Mouse (Mus musculus): ENCODE data around the gene Plpp7. TPM values are rescaled to one million over a fixed set of nuclear protein-coding genes. Genes with fewer than 3 reads are reported as not detected.

Gene Plpp7
- polyA plus RNA-seq, 1 experiment from 2014 or later, result 4.4 TPM

GRCm38 (mm10) chr2:32131205-32131834, 36.0 kb downstream of the Plpp7 start:
- peaks cover 9% of the 10 kb centered on the region for H3K4me1 ChIP-seq
- no peak overlapping the region for H3K9ac ChIP-seq
- H3K27me3 ChIP-seq (replicated peaks), result no peaks in the 10 kb centered on the region
- ATAC-seq (ENCODE audit: insufficient read depth, low FRiP score, low read depth), result no peak
- H3K36me3 ChIP-seq, result no peaks in the 10 kb centered on the region
- H3K4me3 ChIP-seq (replicated peaks), result no peak overlapping the region
- 67% methylated on average over 9 of the region's 9 CpGs for WGBS
- H3K9me3 ChIP-seq, result no peaks in the 10 kb centered on the region
- H3K27ac ChIP-seq, result no peak overlapping the region
- no peak overlapping the region for H3K4me2 ChIP-seq

GRCm38 (mm10) chr2:32131866-32132566, 36.7 kb downstream of the Plpp7 start:
- no peak overlapping the region for H3K27ac ChIP-seq
- no peak for ATAC-seq (ENCODE audit: insufficient read depth, low FRiP score, low read depth)
- H3K4me2 ChIP-seq, result no peak overlapping the region
- H3K9ac ChIP-seq, result no peak overlapping the region
- WGBS, result 58% methylated on average over 6 of the region's 6 CpGs
- no peaks in the 10 kb centered on the region for H3K36me3 ChIP-seq
- peaks cover 9% of the 10 kb centered on the region for H3K4me1 ChIP-seq
- H3K4me3 ChIP-seq (replicated peaks), result no peak overlapping the region
- no peaks in the 10 kb centered on the region for H3K9me3 ChIP-seq
- no peaks in the 10 kb centered on the region for H3K27me3 ChIP-seq (replicated peaks)

GRCm38 (mm10) chr2:32132567-32132992, 37.3 kb downstream of the Plpp7 start:
- Histone ChIP-seq H3K4me3 (replicated peaks) (no peak overlapping the region), H3K4me1 (peaks cover 9% of the 10 kb centered on the region), H3K4me2 (peak overlapping the region; percentile 29; the same call in 1 of the 2 replicates), H3K9me3 (no peaks in the 10 kb centered on the region), H3K27ac (no peak overlapping the region), H3K27me3 (replicated peaks) (no peaks in the 10 kb centered on the region), H3K9ac (no peak overlapping the region), H3K36me3 (no peaks in the 10 kb centered on the region)
- WGBS, result 7% methylated on average over 12 of the region's 12 CpGs
- peak; percentile 20 for ATAC-seq (ENCODE audit: insufficient read depth, low FRiP score, low read depth)

GRCm38 (mm10) chr2:32134039-32134438, 38.7 kb downstream of the Plpp7 start:
- H3K27me3 ChIP-seq (replicated peaks), result no peaks in the 10 kb centered on the region
- H3K9ac ChIP-seq, result no peak overlapping the region
- ATAC-seq (ENCODE audit: insufficient read depth, low FRiP score, low read depth), result no peak
- H3K36me3 ChIP-seq, result no peaks in the 10 kb centered on the region
- H3K4me2 ChIP-seq, result no peak overlapping the region
- H3K9me3 ChIP-seq, result no peaks in the 10 kb centered on the region
- 11% methylated on average over 2 of the region's 2 CpGs for WGBS
- no peak overlapping the region for H3K27ac ChIP-seq
- H3K4me1 ChIP-seq, result peaks cover 3% of the 10 kb centered on the region; the same call in 1 of the 2 replicates
- no peak overlapping the region for H3K4me3 ChIP-seq (replicated peaks)

- ATAC-seq (ENCODE audit: insufficient read depth, low FRiP score, low read depth), result peak; percentile 94
- H3K9ac ChIP-seq, result peak overlapping the region; percentile 38
- peak overlapping the region; percentile 78 for H3K27ac ChIP-seq
- no peaks in the 10 kb centered on the region for H3K9me3 ChIP-seq
- no peaks in the 10 kb centered on the region for H3K36me3 ChIP-seq
- H3K4me2 ChIP-seq, result peak overlapping the region; percentile 72
- H3K4me3 ChIP-seq (replicated peaks), result peak overlapping the region; percentile 68
- H3K4me1 ChIP-seq, result peaks cover 3% of the 10 kb centered on the region
- H3K27me3 ChIP-seq (replicated peaks), result no peaks in the 10 kb centered on the region
- under 1% methylated on average over 40 of the region's 40 CpGs for WGBS
Measured at GRCm38 (mm10) chr2:32137667-32138266, 42.4 kb downstream of the Plpp7 start.

GRCm38 (mm10) chr2:32139377-32139776, 44.0 kb downstream of the Plpp7 start:
- WGBS, result 80% methylated on average over 5 of the region's 5 CpGs
- no peak overlapping the region for H3K4me2 ChIP-seq
- H3K36me3 ChIP-seq, result no peaks in the 10 kb centered on the region
- ATAC-seq (ENCODE audit: insufficient read depth, low FRiP score, low read depth), result no peak
- no peak overlapping the region for H3K27ac ChIP-seq
- H3K9ac ChIP-seq, result 0 out of 2 replicates have a peak overlapping the region, but pooled peaks have one; percentile 16
- H3K4me1 ChIP-seq, result peaks cover 3% of the 10 kb centered on the region; the same call in 1 of the 2 replicates
- no peaks in the 10 kb centered on the region for H3K9me3 ChIP-seq
- no peaks in the 10 kb centered on the region for H3K27me3 ChIP-seq (replicated peaks)
- H3K4me3 ChIP-seq (replicated peaks), result no peak overlapping the region

GRCm38 (mm10) chr2:32140498-32140934, 45.2 kb downstream of the Plpp7 start:
- Histone ChIP-seq H3K27me3 (replicated peaks) (no peaks in the 10 kb centered on the region), H3K4me2 (no peak overlapping the region), H3K9me3 (no peaks in the 10 kb centered on the region), H3K36me3 (no peaks in the 10 kb centered on the region), H3K4me1 (peaks cover 3% of the 10 kb centered on the region; the same call in 1 of the 2 replicates), H3K4me3 (replicated peaks) (no peak overlapping the region), H3K27ac (no peak overlapping the region), H3K9ac (no peak overlapping the region)
- ATAC-seq (ENCODE audit: insufficient read depth, low FRiP score, low read depth), result no peak
- 54% methylated on average over 4 of the region's 4 CpGs for WGBS

- Histone ChIP-seq H3K4me2 (no peak overlapping the region), H3K27me3 (replicated peaks) (no peaks in the 10 kb centered on the region), H3K4me1 (peaks cover 3% of the 10 kb centered on the region; the same call in 1 of the 2 replicates), H3K9ac (no peak overlapping the region), H3K9me3 (no peaks in the 10 kb centered on the region), H3K4me3 (replicated peaks) (no peak overlapping the region), H3K36me3 (no peaks in the 10 kb centered on the region), H3K27ac (no peak overlapping the region)
- WGBS, result 65% methylated on average over 6 of the region's 6 CpGs
- ATAC-seq (ENCODE audit: insufficient read depth, low FRiP score, low read depth), result no peak
Measured at GRCm38 (mm10) chr2:32141602-32142001, 46.3 kb downstream of the Plpp7 start.

GRCm38 (mm10) chr2:32142368-32142767, 47.0 kb downstream of the Plpp7 start:
- 60% methylated on average over 6 of the region's 6 CpGs for WGBS
- H3K4me1 ChIP-seq, result peaks cover 3% of the 10 kb centered on the region; the same call in 1 of the 2 replicates

GRCm38 (mm10) chr2:32144633-32145032, 49.3 kb downstream of the Plpp7 start:
- Histone ChIP-seq H3K4me3 (replicated peaks) (no peak overlapping the region), H3K4me1 (peaks cover 3% of the 10 kb centered on the region; the same call in 1 of the 2 replicates), H3K4me2 (no peak overlapping the region), H3K27ac (no peak overlapping the region), H3K9ac (no peak overlapping the region), H3K27me3 (replicated peaks) (no peaks in the 10 kb centered on the region), H3K36me3 (no peaks in the 10 kb centered on the region), H3K9me3 (no peaks in the 10 kb centered on the region)
- ATAC-seq (ENCODE audit: insufficient read depth, low FRiP score, low read depth), result no peak
- WGBS, result 71% methylated on average over 5 of the region's 5 CpGs

More at GRCm38 (mm10) chr2:32142368-32142767, 47.0 kb downstream of the Plpp7 start:
- Histone ChIP-seq H3K9ac (no peak overlapping the region), H3K27ac (no peak overlapping the region), H3K9me3 (no peaks in the 10 kb centered on the region), H3K36me3 (no peaks in the 10 kb centered on the region), H3K27me3 (replicated peaks) (no peaks in the 10 kb centered on the region), H3K4me3 (replicated peaks) (no peak overlapping the region), H3K4me2 (no peak overlapping the region)
- no peak for ATAC-seq (ENCODE audit: insufficient read depth, low FRiP score, low read depth)

GRCm38 (mm10) chr2:32146617-32147162, 51.4 kb downstream of the Plpp7 start:
- Histone ChIP-seq H3K9ac (no peak overlapping the region), H3K4me2 (no peak overlapping the region), H3K4me3 (replicated peaks) (no peak overlapping the region), H3K36me3 (no peaks in the 10 kb centered on the region), H3K27me3 (replicated peaks) (no peaks in the 10 kb centered on the region), H3K9me3 (no peaks in the 10 kb centered on the region), H3K4me1 (0 out of 2 replicates have a peak, but pooled peaks cover 6% of the 10 kb centered on the region), H3K27ac (no peak overlapping the region)
- ATAC-seq (ENCODE audit: insufficient read depth, low FRiP score, low read depth), result no peak
- WGBS, result 64% methylated on average over 5 of the region's 5 CpGs

Measured in stomach, embryonic 15.5 days (tissue).